Mouse (Mus musculus) hindbrain, postnatal 0 days (tissue): ENCODE data around the gene Rtraf. TPM values are rescaled to one million over a fixed set of nuclear protein-coding genes. Genes with fewer than 3 reads are reported as not detected.
"Not testable (repeated sequence)": the region's sequence is repeated elsewhere in the genome, so short reads cannot be mapped to it uniquely, and the experiment has no call there.

Experiments
- ATAC-seq: fragments of 200-750 bp; cut with Nextera tagmentation; 2 replicates; pipeline ENCODE4 v1.8.0; 2017; ENCODE audit warnings: mild to moderate bottlenecking, moderate TSS enrichment, moderate library complexity
- DNase-seq: peaks from one replicate; pipeline ENCODE4 v3.0.0-alpha.2; 2015; ENCODE audit warnings: low spot score
- H3K27ac ChIP-seq: fragments of 300-500 bp; sonication (generic); 2 replicates; pipeline ENCODE4 v1.5.1; 2014; ENCODE audit warnings: mild to moderate bottlenecking
- H3K27me3 ChIP-seq: fragments of 300-500 bp; sonication (generic); 2 replicates; pipeline ENCODE4 v1.6.1; 2014; ENCODE audit warnings: low read length, mixed read lengths; ENCODE audit not compliant: insufficient read depth
- H3K36me3 ChIP-seq: fragments of 300-500 bp; sonication (generic); 2 replicates; pipeline ENCODE4 v1.6.1; 2014; ENCODE audit warnings: low read length, mixed read lengths; ENCODE audit not compliant: insufficient read depth
- H3K4me1 ChIP-seq: fragments of 300-500 bp; sonication (generic); 2 replicates; pipeline ENCODE4 v1.6.1; 2014; ENCODE audit warnings: antibody characterized with exemption, low read length, mixed read lengths; ENCODE audit not compliant: insufficient read depth
- H3K4me2 ChIP-seq: fragments of 300-500 bp; sonication (generic); 2 replicates; pipeline ENCODE4 v1.6.1; 2014; ENCODE audit warnings: low read depth, mild to moderate bottlenecking, low read length, moderate library complexity, mixed read lengths
- H3K4me3 ChIP-seq: fragments of 300-500 bp; sonication (generic); 2 replicates; pipeline ENCODE4 v1.5.1; 2014; ENCODE audit warnings: low read length
- H3K9ac ChIP-seq: fragments of 300-500 bp; sonication (generic); replicated peaks from 2 replicates; pipeline ENCODE4 v1.6.1; 2014; ENCODE audit warnings: mild to moderate bottlenecking, low read length, moderate library complexity, mixed read lengths
- H3K9me3 ChIP-seq: fragments of 300-500 bp; sonication (generic); 2 replicates; pipeline ENCODE4 v1.6.1; 2016; ENCODE audit warnings: low read length, mixed read lengths
- CTCF ChIP-seq: IDR thresholded peaks from 2 replicates; pipeline ENCODE4 v1.5.1; 2016; ENCODE audit warnings: antibody characterized with exemption, control low read depth, low read depth
- WGBS: fragments of 180-500 bp; shearing (Covaris S2); extraction: QIAGEN DNeasy Blood & Tissue Kit; methylation state at CpG from one replicate; pipeline ENCODE4 v1.1.7; 2014; 5-methylcytosine and 5-hydroxymethylcytosine counted together
- polyA plus RNA-seq: library from polyadenylated mRNA; unstranded; fragments of >200 nt; fragmentation: Nextera tagmentation; extraction: Ambion mirVana; gene quantifications from 2 replicates; pipeline ENCODE4 v1.2.1, GENCODE M21; 2015
- total RNA-seq: library from RNA; depleted of rRNA; stranded (reverse); fragments of >200 nt; gene quantifications from 2 replicates; pipeline ENCODE4 v1.2.3, GENCODE M21; 2014; rRNA removed

Gene Rtraf
- total RNA-seq (50.4 and 51.5 TPM in 2 replicates), polyA plus RNA-seq (152 TPM in 2 replicates)

GRCm38 (mm10) chr14:19823321-19824142, at the start of gene Rtraf:
Gene Rtraf, minus strand, starts transcription at chr14:19823824.
- 2% methylated on average over 74 of the region's 80 CpGs for WGBS

GRCm38 (mm10) chr14:19867286-19867935, 43.8 kb upstream of the Rtraf start:
- 74% methylated on average over 5 of the region's 5 CpGs for WGBS

More at GRCm38 (mm10) chr14:19823321-19824142, at the start of gene Rtraf:
- no peaks in the 10 kb centered on the region for H3K9me3 ChIP-seq
- H3K4me3 ChIP-seq, result peak within 1 kb of the TSS; percentile 95
- no peaks in the 10 kb centered on the region for H3K27me3 ChIP-seq
- peak within 1 kb of the TSS; percentile 81 for H3K9ac ChIP-seq
- peaks cover 13% of the 10 kb centered on the region; the same call in 1 of the 2 replicates for H3K4me1 ChIP-seq
- DNase-seq, result peak; percentile 98
- H3K36me3 ChIP-seq, result peaks cover 7% of the 10 kb centered on the region; the same call in 1 of the 2 replicates
- ATAC-seq, result peak; percentile 99
- peak within 1 kb of the TSS; percentile 87 for H3K4me2 ChIP-seq
- peak within 1 kb of the TSS; percentile 83 for H3K27ac ChIP-seq
- no peak for TF ChIP-seq CTCF

GRCm38 (mm10) chr14:19865121-19865520, 41.5 kb upstream of the Rtraf start:
- 89% methylated on average over 8 of the region's 9 CpGs for WGBS
- not testable (repeated sequence) for H3K36me3 ChIP-seq, DNase-seq, H3K4me2 ChIP-seq, H3K27ac ChIP-seq, H3K4me1 ChIP-seq, H3K4me3 ChIP-seq, H3K27me3 ChIP-seq, ATAC-seq, H3K9me3 ChIP-seq, H3K9ac ChIP-seq

More at GRCm38 (mm10) chr14:19867286-19867935, 43.8 kb upstream of the Rtraf start:
- no peak overlapping the region for H3K4me2 ChIP-seq
- no peak for DNase-seq
- no peak for TF ChIP-seq CTCF
- H3K36me3 ChIP-seq, result no peaks in the 10 kb centered on the region
- H3K4me1 ChIP-seq, result peaks cover 4% of the 10 kb centered on the region; the same call in 1 of the 2 replicates
- no peak overlapping the region for H3K4me3 ChIP-seq
- H3K27ac ChIP-seq, result no peak overlapping the region
- no peaks in the 10 kb centered on the region for H3K27me3 ChIP-seq
- H3K9ac ChIP-seq, result no peak overlapping the region
- H3K9me3 ChIP-seq, result no peaks in the 10 kb centered on the region
- ATAC-seq, result no peak

- Histone ChIP-seq H3K4me2 (no peak overlapping the region), H3K36me3 (no peaks in the 10 kb centered on the region), H3K4me1 (no peaks in the 10 kb centered on the region), H3K27ac (no peak overlapping the region), H3K4me3 (no peak overlapping the region), H3K9ac (no peak overlapping the region), H3K27me3 (no peaks in the 10 kb centered on the region), H3K9me3 (no peaks in the 10 kb centered on the region)
- WGBS, result 87% methylated on average over 8 of the region's 8 CpGs
- TF ChIP-seq CTCF, result peak; percentile 18
- DNase-seq, result no peak
- ATAC-seq, result no peak
These were observed 37.9 kb upstream of the Rtraf start for GRCm38 (mm10) chr14:19861311-19862080.

GRCm38 (mm10) chr14:19860281-19860680, 36.7 kb upstream of the Rtraf start:
- Histone ChIP-seq H3K4me1 (no peaks in the 10 kb centered on the region), H3K27me3 (no peaks in the 10 kb centered on the region), H3K27ac (no peak overlapping the region), H3K9ac (no peak overlapping the region), H3K9me3 (no peaks in the 10 kb centered on the region), H3K36me3 (no peaks in the 10 kb centered on the region), H3K4me2 (no peak overlapping the region), H3K4me3 (no peak overlapping the region)
- WGBS, result 91% methylated on average over 4 of the region's 4 CpGs
- DNase-seq (no peak), ATAC-seq (no peak)
- TF ChIP-seq CTCF, result no peak
